Mouse (Mus musculus) neural tube, embryonic 14.5 days (tissue): ENCODE measurements around the gene P2ry13. TPM values are rescaled to one million over a fixed set of nuclear protein-coding genes. Genes with fewer than 3 reads are reported as not detected.

Experiments used
- polyA plus RNA-seq: library from polyadenylated mRNA; unstranded; fragments of >200 nt; fragmentation: Nextera tagmentation; extraction: Ambion mirVana; gene quantifications from 2 replicates; pipeline ENCODE4 v1.2.1, GENCODE M21; 2014

P2ry13 gene
- polyA plus RNA-seq, 1 experiment from 2014 or later, result 1.7 TPM

Other genes starting within 250 kb of the P2ry13 start
- 9.3 and 9.9 TPM in 2 replicates for gene Med12l, start 205.1 kb downstream of the P2ry13 start, polyA plus RNA-seq
- gene Gpr171, start 109.1 kb downstream of the P2ry13 start, polyA plus RNA-seq, result 1.8 and 2.0 TPM in 2 replicates
- 5.7 and 6.2 TPM in 2 replicates for gene P2ry14, start 57.3 kb downstream of the P2ry13 start, polyA plus RNA-seq
- gene Gpr87, start 15.8 kb downstream of the P2ry13 start, polyA plus RNA-seq, result 0.22 and 0.46 TPM in 2 replicates
- 10.4 and 11.0 TPM in 2 replicates for gene P2ry12, start 52.0 kb upstream of the P2ry13 start, polyA plus RNA-seq
- 3.1 and 3.6 TPM in 2 replicates for gene Igsf10, start 133.5 kb upstream of the P2ry13 start, polyA plus RNA-seq